Mouse (Mus musculus) 416B (cell line): ENCODE results near the gene Mllt10.

ENCODE experiments used
- DNase-seq: peaks from one replicate; pipeline ENCODE4 v3.0.0; 2011; ENCODE audit warnings: low read depth

Mllt10 gene

GRCm38 (mm10) chr2:18034371-18035250, 20.4 kb upstream of the Mllt10 start:
- no peak for DNase-seq

- DNase-seq, result no peak
Measured at GRCm38 (mm10) chr2:18037491-18037890, 17.5 kb upstream of the Mllt10 start, which contains the start of gene A930004D18Rik. Gene A930004D18Rik, minus strand, starts transcription at chr2:18037737.

- no peak for DNase-seq
Measured at GRCm38 (mm10) chr2:18038141-18038752, 16.8 kb upstream of the Mllt10 start.

- DNase-seq, result no peak
Measured at GRCm38 (mm10) chr2:18038895-18039371, 16.1 kb upstream of the Mllt10 start.

GRCm38 (mm10) chr2:18039566-18040290, 15.3 kb upstream of the Mllt10 start:
- DNase-seq, result no peak

- no peak for DNase-seq
Measured at GRCm38 (mm10) chr2:18040347-18041160, 14.5 kb upstream of the Mllt10 start.

- DNase-seq, result no peak
Measured at GRCm38 (mm10) chr2:18041199-18041885, 13.7 kb upstream of the Mllt10 start.

GRCm38 (mm10) chr2:18045143-18045780, 9.8 kb upstream of the Mllt10 start:
- no peak for DNase-seq

GRCm38 (mm10) chr2:18045781-18046181, 9.3 kb upstream of the Mllt10 start:
- no peak for DNase-seq

- no peak for DNase-seq
Measured at GRCm38 (mm10) chr2:18046186-18046585, 8.9 kb upstream of the Mllt10 start.

- peak; percentile 59 for DNase-seq
Measured at GRCm38 (mm10) chr2:18046758-18047645, 8.0 kb upstream of the Mllt10 start.

GRCm38 (mm10) chr2:18047646-18048452, 7.2 kb upstream of the Mllt10 start:
- DNase-seq, result peak; percentile 68

GRCm38 (mm10) chr2:18048453-18049075, 6.5 kb upstream of the Mllt10 start, which contains the start of gene Skida1:
Gene Skida1, minus strand, starts transcription at chr2:18049051.
- DNase-seq, result no peak

- DNase-seq, result no peak
Measured at GRCm38 (mm10) chr2:18049279-18049821, 5.7 kb upstream of the Mllt10 start.

- DNase-seq, result no peak
Measured at GRCm38 (mm10) chr2:18050018-18050417, 5.0 kb upstream of the Mllt10 start.

GRCm38 (mm10) chr2:18050541-18050985, 4.5 kb upstream of the Mllt10 start:
- DNase-seq, result no peak

- DNase-seq, result no peak
Measured at GRCm38 (mm10) chr2:18051026-18051830, 3.8 kb upstream of the Mllt10 start.
